Mouse (Mus musculus): ENCODE measurements around the gene Atp5g3.
"Not testable (repeated sequence)": the region's sequence is repeated elsewhere in the genome, so short reads cannot be mapped to it uniquely, and the experiment has no call there.

The Atp5g3 gene

GRCm38 (mm10) chr2:73911175-73911700, at the start of gene Atp5g3:
TSS of gene Atp5g3 (minus strand) at chr2:73911326.
- peak; percentile 95 for DNase-seq

DNA sequence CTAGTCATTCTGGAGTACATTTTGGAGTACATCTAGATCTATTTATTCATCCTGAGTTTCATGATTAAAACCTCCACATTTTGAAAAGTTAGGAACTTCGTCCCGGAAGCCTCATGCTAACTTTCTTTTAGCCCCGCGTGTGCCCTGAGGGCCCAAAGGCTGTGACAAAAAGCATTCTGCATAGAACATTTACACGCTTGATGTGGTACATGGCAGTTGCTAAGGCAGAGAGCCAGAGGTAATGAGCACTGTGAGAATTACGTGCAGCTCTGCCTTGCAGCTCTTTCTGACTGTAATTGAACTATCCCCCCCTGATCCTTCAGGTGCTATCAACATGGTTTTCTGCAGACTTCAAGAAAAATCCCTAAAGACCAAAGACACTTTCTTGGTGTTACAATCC, 47.2 kb upstream of the Atp5g3 start:
- DNase-seq = no peak

- no peak for DNase-seq
Measured at GRCm38 (mm10) chr2:73953612-73954011, 42.5 kb upstream of the Atp5g3 start.

GRCm38 (mm10) chr2:73952597-73953219, 41.6 kb upstream of the Atp5g3 start:
- DNase-seq = no peak

GRCm38 (mm10) chr2:73947360-73947759, 36.2 kb upstream of the Atp5g3 start:
- DNase-seq = no peak

GRCm38 (mm10) chr2:73943735-73944134, 32.6 kb upstream of the Atp5g3 start:
- no peak for DNase-seq

DNA sequence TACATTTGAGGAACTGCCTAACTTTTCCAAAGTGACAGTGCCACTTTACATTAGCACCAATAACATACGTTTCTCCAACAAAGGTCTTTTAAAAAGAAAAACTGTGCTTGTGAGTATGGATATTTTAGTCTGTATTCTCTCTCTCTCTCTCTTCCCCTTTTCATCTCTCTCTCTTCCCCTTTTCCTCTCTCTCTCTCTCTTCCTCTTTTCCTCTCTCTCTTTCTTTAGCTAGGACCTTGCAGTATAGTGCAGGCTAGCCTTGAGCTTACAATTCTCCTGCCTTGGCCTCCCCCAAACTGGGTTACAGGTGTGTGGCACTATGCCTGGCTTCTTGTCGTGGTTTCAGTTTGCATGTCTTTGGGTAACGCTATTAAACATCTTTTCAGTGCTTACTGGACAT, 31.7 kb upstream of the Atp5g3 start:
- DNase-seq = no peak

GRCm38 (mm10) chr2:73941281-73941680, 30.2 kb upstream of the Atp5g3 start:
- no peak for DNase-seq

GRCm38 (mm10) chr2:73940471-73940870, 29.3 kb upstream of the Atp5g3 start:
- DNase-seq = no peak

DNA sequence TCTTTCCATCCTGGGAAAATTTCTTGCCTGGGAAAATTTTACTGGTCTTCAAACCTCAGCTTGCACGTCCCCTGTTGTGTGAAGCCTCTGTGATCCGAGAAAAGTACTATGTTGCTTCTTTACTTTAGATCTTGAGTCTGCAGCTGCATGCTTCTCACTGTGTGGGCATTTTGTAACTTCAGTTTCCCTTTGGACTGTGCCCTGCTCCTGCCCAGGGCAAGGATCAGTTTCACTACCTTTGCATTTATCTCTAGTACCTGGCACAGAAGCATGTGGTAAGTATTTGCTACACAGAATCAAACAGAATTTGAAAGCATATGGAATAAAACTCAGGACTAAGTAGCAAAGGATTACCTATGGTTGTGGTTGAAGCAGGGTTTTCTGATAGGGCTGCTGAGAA, 27.8 kb upstream of the Atp5g3 start:
- no peak for DNase-seq

DNA sequence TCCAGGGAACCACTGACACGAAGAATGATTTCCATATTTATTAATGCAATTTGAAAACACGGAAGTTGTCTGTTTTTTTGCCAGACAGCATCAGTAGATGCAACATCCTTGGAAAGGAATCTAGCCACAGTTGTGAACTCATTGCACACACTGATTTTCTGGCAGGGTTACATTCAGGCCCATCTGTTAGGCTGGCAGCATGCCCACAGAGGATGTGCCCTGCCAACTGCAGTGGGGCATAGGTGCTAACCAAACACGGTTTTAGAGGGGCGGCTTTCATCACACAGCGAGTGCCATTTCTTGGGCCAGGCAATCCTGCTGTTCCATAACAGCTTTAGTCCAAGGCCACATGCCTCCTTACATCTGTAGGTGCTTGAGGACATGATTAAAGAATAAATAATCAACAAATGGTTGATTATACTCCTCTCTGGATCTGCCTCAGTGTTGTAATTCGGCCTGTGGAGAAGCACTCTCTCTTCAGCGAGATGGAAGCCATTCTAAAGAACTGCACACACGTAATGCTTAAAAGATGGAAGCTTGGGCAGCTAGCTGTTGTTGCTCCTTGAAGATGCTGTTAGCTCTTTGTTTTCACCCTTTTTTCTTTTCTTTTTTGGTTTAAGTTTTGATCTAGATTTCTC, 21.7 kb upstream of the Atp5g3 start:
- DNase-seq = peak; percentile 97

DNA sequence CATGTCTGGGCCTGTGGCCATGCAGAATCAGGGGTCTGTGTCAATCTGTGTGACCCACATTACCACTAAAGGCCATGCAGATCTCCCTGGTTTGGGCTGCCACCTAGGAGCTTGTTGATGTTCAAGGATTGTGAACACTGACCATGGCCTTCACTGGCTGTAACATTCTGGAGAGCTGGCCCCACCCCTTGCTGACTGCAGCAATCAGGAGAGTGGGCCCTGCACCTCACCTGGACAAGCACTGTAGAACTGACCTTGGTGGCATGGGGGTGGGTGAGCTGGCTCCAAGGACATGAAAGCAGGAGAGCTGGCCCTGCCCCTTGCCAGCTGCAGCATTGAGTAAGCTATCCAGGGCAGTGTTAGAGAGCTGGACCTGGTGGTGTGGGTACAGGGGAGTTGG, 16.6 kb upstream of the Atp5g3 start:
- DNase-seq = no peak

DNA sequence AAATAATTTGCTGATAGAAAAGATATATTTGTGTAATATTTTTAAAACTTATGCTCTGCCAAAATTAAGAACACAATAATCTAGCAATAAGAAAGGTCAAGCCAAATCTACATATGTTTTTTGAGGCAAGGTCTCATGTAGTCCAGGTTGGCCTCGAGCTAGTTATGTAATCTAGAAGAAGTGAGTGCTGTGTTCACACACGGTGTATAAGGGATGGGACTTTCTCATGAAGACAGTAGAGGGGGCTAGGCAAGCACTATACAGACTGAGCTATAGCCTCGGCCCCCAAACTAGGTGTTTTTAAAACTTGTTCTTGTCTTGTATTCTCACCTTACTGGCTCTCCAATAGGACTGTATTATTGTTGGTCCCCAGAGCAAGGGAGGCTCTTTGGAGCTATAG, 14.4 kb upstream of the Atp5g3 start:
- no peak for DNase-seq

- DNase-seq = peak; percentile 95
Measured at GRCm38 (mm10) chr2:73925089-73925488, 14.0 kb upstream of the Atp5g3 start.

DNA sequence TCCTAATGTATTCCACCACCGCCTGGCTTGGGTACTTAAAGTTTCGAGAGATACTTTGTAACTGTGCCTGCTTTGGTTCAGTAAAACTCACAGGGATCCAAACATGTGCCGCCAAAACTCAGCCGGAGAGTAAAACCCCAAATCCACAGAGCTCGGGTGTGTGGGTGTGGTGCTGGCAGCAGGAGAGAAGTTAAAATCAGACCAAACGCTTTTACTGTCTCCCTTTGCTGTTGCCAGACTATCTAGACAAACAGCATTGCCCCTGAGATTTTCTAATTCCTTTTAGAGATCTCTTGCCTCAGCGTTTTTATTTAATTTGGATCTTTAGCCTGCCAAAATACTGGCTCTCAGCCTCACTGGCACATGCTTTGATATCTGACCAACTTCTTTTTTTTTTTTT, 8.5 kb upstream of the Atp5g3 start:
- no peak for DNase-seq

DNA sequence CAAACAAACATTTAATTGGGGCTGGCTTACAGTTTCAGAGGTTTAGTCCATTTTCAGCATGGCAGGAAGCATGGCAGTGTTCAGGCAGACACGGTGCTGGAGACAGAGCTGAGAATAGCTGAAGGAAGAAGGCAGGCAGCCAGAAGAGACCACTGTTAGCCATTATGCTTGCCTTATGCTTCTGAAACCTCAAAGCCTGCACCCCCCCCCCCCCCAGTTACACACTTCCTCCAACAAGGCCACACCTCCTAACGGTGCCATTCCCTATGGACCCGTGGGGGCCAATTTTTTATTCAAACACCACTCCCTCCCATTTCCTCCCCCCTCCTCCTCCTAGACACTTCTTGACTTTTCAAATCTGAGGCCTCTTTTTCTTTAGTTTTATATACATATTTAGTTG, 1.1 kb upstream of the Atp5g3 start:
- DNase-seq = no peak

DNA sequence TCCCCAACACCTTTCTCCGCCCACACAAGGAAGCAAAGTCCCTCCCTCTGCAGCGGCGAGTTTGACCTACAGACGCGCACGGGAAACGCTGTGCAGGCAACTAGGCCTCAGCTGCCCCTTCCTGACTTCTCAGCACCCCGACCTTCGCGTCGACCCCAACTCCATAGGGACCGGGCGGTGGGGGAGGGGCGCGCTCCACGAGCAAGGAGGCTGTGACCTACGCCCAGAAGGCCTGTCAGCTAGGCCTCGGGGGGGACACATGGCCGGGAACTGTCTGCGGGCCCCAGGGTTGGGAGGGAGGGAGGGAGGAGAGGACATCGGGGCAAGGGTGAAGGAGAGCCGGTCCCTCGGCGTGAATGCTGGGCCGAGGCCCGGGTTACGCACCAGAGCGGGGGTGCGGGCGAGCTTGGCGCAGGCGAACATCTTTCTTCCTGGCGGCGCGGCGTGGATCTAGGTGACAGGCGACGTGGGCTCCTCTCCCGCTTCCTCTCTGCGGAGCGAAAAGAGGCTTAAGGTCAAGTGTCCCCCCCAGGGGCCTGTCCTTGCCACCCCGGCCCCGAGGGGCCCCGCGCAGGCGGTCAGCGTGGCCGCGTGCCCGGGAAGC, 453 bp downstream of the Atp5g3 start:
- peak; percentile 72 for DNase-seq

DNA sequence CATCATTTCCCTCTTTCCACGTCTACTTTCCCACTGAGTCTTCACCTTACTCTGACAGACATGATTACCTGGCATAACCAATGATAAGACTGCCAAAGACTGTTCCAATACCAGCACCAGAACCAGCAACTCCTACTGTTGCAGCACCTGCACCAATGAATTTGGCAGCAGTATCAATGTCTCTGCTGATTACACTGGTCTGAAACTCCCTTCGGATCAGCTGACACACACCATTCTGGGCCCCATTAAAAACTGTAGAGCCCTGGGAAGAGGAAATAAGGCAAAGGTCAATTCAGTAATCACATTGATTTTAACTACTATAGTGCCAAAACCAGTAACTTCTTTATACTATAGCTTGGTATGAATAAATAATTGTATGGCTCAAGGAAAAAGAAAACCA, 2.0 kb downstream of the Atp5g3 start:
- no peak for DNase-seq

DNA sequence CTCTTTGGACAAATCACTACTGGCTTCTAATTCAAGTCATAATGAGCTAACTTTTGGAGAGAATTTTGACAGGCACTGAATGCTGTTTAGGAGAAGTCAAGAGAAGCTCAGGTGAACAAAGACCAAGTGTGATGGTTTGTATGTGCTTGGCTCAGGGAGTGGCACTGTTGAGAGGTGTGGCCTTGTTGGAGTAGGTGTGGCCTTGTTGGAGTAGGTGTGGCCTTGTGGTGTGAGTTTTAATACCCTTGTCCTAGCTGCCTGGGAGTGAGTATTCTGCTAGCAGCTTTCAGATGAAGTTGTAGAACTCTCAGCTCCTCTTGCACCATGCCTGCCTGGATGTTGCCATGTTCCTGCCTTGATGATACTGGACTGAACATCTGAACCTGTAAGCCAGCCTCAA, 6.4 kb downstream of the Atp5g3 start:
- DNase-seq = not testable (repeated sequence)

DNA sequence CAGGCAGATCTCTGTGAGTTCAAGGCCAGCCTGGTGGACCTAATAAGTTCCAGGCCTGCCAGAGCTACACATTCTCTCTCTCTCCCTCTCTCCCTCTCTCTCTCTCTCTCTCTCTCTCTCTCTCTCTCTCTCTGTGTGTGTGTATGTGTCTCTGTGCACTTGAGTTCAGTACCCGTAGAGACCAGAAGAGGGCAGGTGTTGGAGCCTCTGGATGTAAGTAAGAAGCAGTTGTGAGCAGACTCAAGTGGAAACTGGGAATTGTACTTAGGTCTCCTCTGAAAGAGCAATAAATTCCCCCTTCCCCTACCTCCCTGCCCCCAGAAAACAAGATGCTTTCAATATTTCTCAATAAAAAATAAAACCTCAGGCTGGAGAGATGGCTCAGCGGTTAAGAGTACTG, 7.6 kb downstream of the Atp5g3 start:
- no peak for DNase-seq

GRCm38 (mm10) chr2:73902328-73902727, 8.8 kb downstream of the Atp5g3 start:
- not testable (repeated sequence) for DNase-seq

GRCm38 (mm10) chr2:73901169-73901568, 10.0 kb downstream of the Atp5g3 start:
- no peak for DNase-seq

GRCm38 (mm10) chr2:73900364-73900763, 10.8 kb downstream of the Atp5g3 start:
- DNase-seq = no peak

GRCm38 (mm10) chr2:73896919-73897318, 14.2 kb downstream of the Atp5g3 start:
- not testable (repeated sequence) for DNase-seq

All from cerebellum, adult 9-10 months (tissue).